Mouse (Mus musculus) erythroblast, embryonic 14.5 days (primary cell): Measurements from ENCODE around the gene Mras. TPM values are rescaled to one million over a fixed set of nuclear protein-coding genes. Genes with fewer than 3 reads are reported as not detected.

ENCODE experiments used
- H3K27me3 ChIP-seq: 2 replicates; pipeline ENCODE4 v1.6.1; 2012; ENCODE audit warnings: inconsistent platforms; ENCODE audit not compliant: control insufficient read depth
- H3K36me3 ChIP-seq: 2 replicates; pipeline ENCODE4 v1.6.1; 2012; ENCODE audit warnings: mild to moderate bottlenecking, inconsistent platforms; ENCODE audit not compliant: control insufficient read depth
- H3K4me1 ChIP-seq: 2 replicates; pipeline ENCODE4 v1.6.1; 2012; ENCODE audit warnings: inconsistent platforms; ENCODE audit not compliant: control insufficient read depth
- H3K4me3 ChIP-seq: replicated peaks from 2 replicates; pipeline ENCODE3; 2012; ENCODE audit warnings: moderate library complexity, mild to moderate bottlenecking, inconsistent platforms
- H3K9me3 ChIP-seq: 2 replicates; pipeline ENCODE4 v1.6.1; 2012; ENCODE audit warnings: low read length, inconsistent platforms, mixed read lengths; ENCODE audit not compliant: control insufficient read depth
- GATA1 ChIP-seq: IDR thresholded peaks from 2 replicates; pipeline ENCODE4 v1.6.1; 2012; ENCODE audit warnings: low read length, inconsistent platforms, mixed read lengths
- TAL1 ChIP-seq: IDR thresholded peaks from 3 replicates; pipeline ENCODE4 v1.6.1; 2012; ENCODE audit warnings: low read length, inconsistent platforms, mixed read lengths
- polyA plus RNA-seq: library from polyadenylated mRNA; stranded (reverse); fragments of >175 nt; gene quantifications from 2 replicates; pipeline ENCODE4 v1.2.3, GENCODE M21; 2012

Gene Mras
- polyA plus RNA-seq, 1 experiment = not detected

DNA sequence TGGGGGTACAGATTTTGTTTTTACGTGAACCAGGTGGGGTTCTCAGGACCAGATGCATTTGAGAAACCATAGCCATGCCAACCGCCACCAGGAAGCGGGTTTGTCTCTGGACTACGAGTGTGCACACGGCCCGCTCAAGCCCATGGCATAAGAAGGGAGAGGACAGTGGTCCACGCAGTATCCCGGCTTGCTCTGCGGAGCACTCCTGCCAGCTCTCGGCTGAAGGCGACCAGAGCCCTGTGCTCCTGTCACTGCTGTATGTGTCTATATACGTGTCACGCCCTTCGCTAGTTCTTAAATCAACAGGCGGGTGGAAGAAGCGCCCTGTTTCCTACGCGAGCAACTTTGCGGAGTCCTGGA, 79.6 kb downstream of the Mras start:
- TF ChIP-seq GATA1 (no peak), TAL1 (no peak)
- no peaks in the 10 kb centered on the region for H3K9me3 ChIP-seq
- H3K4me3 ChIP-seq = no peak overlapping the region
- H3K27me3 ChIP-seq = peaks cover 47% of the 10 kb centered on the region
- no peaks in the 10 kb centered on the region for H3K36me3 ChIP-seq
- H3K4me1 ChIP-seq = no peaks in the 10 kb centered on the region; the same call in 1 of the 2 replicates

DNA sequence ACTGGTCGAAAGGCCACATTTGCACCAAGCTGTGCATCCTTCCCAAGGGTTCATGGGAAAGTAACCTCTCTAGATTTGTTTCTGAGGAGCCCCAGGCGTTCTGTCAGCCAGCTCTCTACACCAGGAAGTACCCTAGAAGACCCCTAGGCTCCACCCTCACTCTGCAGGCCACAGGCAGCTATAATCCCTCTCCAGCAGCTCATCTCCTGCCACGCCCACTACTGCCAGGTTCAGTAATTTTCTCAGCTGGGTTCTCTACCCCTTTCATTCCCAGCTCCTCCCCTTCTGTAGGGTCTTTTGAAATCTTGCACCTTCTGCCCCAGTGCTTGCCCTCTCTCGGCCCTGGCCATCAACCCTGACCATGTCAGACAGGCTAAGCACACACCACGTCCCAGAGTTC, 81.2 kb downstream of the Mras start:
- Histone ChIP-seq H3K4me3 (no peak overlapping the region), H3K4me1 (no peaks in the 10 kb centered on the region; the same call in 1 of the 2 replicates), H3K9me3 (no peaks in the 10 kb centered on the region), H3K27me3 (peaks cover 47% of the 10 kb centered on the region), H3K36me3 (no peaks in the 10 kb centered on the region)
- TF ChIP-seq TAL1 (no peak), GATA1 (no peak)

DNA sequence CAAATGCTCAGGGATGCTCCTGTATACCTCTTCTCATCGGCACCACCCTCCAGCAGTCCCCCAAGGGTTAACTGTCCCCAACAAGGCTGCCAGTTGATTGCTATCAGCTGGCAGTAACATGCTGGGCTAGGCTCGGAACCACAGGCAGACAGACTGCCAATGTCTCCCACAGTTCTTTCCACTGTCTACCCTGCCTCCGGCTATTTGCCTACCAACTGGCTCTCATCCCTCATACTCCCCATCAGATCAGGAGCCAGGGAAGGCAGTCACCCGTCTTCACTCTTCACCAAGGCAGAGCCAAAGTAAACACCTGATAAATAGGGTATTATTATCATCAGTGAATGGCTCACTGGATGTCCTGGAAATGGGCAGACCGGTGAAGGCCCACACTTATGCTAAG, 82.4 kb downstream of the Mras start:
- TF ChIP-seq GATA1 (no peak), TAL1 (no peak)
- Histone ChIP-seq H3K36me3 (no peaks in the 10 kb centered on the region), H3K27me3 (peaks cover 44% of the 10 kb centered on the region), H3K9me3 (no peaks in the 10 kb centered on the region), H3K4me3 (no peak overlapping the region), H3K4me1 (no peaks in the 10 kb centered on the region; the same call in 1 of the 2 replicates)

DNA sequence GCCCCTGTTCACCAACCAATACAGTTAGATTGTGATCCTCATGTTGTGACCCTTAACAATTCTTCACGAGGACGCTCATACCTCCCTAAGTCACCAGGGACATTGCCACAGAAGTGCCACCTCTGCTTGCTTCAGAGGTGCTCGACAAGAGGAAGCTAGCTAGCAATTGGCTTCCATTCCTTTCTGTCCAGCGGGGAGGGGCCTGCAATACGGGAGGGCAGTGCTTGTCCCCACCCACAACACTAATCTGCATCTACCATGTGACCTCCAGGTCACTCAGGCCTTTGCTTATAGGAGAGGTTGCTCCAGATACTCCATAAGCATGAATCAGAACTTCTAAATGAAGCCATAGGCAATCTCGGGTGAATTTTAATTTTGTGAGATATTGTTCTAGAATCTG, 83.8 kb downstream of the Mras start:
- Histone ChIP-seq H3K4me1 (no peaks in the 10 kb centered on the region; the same call in 1 of the 2 replicates), H3K36me3 (no peaks in the 10 kb centered on the region), H3K4me3 (no peak overlapping the region), H3K27me3 (peaks cover 30% of the 10 kb centered on the region), H3K9me3 (no peaks in the 10 kb centered on the region)
- TF ChIP-seq GATA1 = no peak
- TF ChIP-seq TAL1 = no peak

DNA sequence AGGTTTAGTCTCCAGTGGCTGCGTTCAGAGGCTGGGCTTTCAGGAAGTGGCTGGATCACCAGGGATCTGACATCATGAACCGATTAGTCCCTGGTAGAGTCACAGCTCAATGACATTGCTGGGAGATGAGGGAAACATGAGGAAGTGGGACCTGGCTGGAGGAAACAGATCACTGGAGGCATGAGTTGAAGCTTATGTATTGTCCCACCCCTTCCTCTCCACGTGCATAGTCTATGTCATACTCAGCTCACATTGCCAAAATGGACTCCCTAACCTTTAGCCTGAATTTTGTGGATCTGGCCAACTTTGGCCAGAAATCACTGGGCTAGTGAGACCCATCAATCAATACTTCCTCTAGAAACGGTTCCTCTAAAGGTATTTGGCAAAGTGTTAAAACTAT, 84.2 kb downstream of the Mras start:
- Histone ChIP-seq H3K4me3 (no peak overlapping the region), H3K9me3 (no peaks in the 10 kb centered on the region), H3K36me3 (no peaks in the 10 kb centered on the region), H3K4me1 (no peaks in the 10 kb centered on the region; the same call in 1 of the 2 replicates), H3K27me3 (peaks cover 26% of the 10 kb centered on the region)
- TF ChIP-seq GATA1 = no peak
- TF ChIP-seq TAL1 = no peak

DNA sequence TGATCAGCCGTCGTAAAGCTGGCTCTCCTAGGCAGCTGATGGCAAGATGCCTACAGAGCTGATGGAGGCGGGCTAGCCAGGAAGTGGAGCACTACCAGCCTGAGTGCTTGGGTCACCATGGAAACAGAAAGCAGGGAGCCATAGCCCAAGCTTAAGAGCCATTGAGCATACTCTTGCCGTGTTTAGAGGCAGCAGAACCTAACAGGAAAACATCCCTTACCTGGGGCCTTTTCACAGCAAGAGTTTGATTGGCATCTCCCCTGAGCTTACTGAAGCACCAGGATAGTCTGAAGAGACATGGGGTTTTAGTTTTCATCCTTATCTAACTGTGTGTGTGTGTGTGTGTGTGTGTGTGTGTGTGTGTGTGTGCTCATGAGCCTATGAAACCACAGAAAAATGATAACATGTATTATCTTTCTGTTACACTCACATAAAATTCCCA, 91.8 kb downstream of the Mras start:
- no peaks in the 10 kb centered on the region for H3K9me3 ChIP-seq
- H3K27me3 ChIP-seq = no peaks in the 10 kb centered on the region
- H3K4me1 ChIP-seq = peaks cover 5% of the 10 kb centered on the region
- TF ChIP-seq TAL1 = no peak
- TF ChIP-seq GATA1 = no peak
- H3K36me3 ChIP-seq = no peaks in the 10 kb centered on the region
- no peak overlapping the region for H3K4me3 ChIP-seq

DNA sequence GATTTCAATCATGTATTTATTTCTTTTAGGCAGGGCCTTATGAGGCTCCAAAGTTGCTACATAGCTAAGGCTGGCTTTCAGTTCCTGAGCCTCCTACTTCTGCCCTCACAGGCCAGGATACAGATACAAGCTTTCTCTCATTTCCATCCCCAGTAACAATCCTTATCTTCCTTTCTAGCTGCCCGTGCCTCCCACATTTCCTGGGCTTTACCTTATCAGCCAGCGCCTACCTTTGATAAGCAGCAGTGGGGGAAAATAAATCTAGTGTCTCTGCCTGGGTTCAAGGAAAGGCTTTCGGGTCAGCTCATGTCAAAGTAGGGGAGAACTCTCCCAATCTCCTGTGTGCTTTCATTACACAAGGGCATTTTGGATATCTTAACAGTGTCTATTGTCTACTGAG, 95.6 kb downstream of the Mras start:
- H3K27me3 ChIP-seq = no peaks in the 10 kb centered on the region
- no peak overlapping the region for H3K4me3 ChIP-seq
- H3K36me3 ChIP-seq = no peaks in the 10 kb centered on the region
- no peaks in the 10 kb centered on the region for H3K9me3 ChIP-seq
- TF ChIP-seq TAL1 = no peak
- no peak for TF ChIP-seq GATA1
- H3K4me1 ChIP-seq = peaks cover 5% of the 10 kb centered on the region

DNA sequence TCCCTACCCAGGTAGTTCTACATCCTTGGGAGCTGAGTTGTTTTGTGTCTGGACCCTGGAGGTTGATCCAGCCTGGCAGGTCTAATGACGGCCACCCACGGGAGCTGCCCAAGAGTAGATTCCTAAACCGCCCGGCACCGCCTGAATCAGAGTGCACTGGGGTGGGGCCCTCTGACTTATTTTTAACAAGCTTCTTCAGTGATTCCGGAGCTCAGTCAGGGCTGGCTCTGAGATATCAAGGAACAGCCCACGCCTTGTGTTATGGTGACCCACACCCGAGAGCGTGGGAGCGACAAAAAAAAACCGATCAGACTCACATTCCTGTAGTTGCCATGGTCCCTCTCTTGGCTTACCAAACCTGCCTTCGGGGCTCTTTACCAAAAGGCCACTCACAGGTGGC, 97.1 kb downstream of the Mras start:
- TF ChIP-seq GATA1 (no peak), TAL1 (no peak)
- H3K4me1 ChIP-seq = peaks cover 2% of the 10 kb centered on the region
- H3K36me3 ChIP-seq = no peaks in the 10 kb centered on the region
- no peak overlapping the region for H3K4me3 ChIP-seq
- H3K27me3 ChIP-seq = no peaks in the 10 kb centered on the region
- no peaks in the 10 kb centered on the region for H3K9me3 ChIP-seq

DNA sequence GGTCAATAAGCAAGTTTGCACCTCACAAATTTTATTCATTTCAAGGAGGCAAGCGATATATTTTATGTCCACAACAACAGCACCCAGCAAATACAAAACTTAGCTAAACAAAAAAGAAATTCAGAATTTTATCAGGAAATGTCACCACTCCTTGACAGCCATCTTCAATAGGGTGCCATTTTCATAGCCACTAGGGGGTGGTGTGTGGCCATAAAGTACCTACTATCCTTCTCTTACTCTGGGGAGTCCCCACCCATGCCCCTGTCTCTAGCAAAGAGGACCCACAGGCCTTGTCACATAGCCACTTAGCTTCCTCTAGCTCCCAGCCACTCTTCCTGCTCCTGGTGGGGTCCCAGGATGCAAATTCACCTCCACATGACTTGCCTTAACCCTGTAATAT, 98.0 kb downstream of the Mras start:
- H3K4me1 ChIP-seq = peaks cover 2% of the 10 kb centered on the region; the same call in 1 of the 2 replicates
- H3K27me3 ChIP-seq = no peaks in the 10 kb centered on the region
- TF ChIP-seq TAL1 (no peak), GATA1 (no peak)
- no peaks in the 10 kb centered on the region for H3K9me3 ChIP-seq
- no peaks in the 10 kb centered on the region for H3K36me3 ChIP-seq
- H3K4me3 ChIP-seq = no peak overlapping the region

DNA sequence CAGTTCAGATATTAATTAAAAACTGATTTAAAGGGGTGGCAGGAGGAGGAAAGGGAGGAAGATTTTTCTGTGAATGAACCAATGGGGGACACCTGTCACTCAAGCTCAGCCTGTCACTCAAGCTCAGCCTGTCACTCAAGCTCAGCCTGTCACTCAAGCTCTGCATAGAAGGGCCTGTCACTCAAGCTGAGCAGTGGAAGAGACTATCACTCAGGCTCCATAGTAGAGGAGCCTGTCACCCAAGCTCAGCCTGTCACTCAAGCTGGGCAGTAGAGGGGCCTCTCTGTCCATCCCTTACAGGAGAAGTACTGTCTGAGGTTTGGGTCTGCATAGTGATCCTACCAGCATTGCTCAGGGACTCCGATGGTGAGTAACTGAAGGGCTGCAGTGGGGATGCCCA, 98.9 kb downstream of the Mras start:
- Histone ChIP-seq H3K36me3 (no peaks in the 10 kb centered on the region), H3K4me3 (no peak overlapping the region), H3K9me3 (no peaks in the 10 kb centered on the region), H3K27me3 (no peaks in the 10 kb centered on the region), H3K4me1 (peaks cover 2% of the 10 kb centered on the region; the same call in 1 of the 2 replicates)
- no peak for TF ChIP-seq GATA1

DNA sequence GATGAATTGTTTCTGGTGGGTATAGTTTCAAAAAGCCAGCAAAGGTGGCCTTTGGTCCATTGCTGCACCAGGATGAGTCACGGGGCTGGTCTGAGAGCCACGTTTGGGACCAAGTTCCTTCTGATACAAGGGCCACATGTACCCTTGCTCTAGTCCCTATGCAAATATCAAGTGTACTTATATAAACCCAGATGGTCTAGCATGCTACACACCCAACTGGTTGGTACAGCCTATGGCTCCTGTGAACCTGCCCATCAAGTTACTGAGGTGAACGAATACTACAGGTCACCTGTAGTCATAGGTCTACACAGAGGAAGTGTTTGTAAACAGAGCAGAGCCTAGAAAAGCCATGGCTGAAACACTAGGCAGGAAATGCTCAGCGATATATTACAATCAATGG, 100.6 kb downstream of the Mras start:
- peaks cover under 1% of the 10 kb centered on the region; the same call in 1 of the 2 replicates for H3K4me1 ChIP-seq
- TF ChIP-seq TAL1 (no peak), GATA1 (no peak)
- H3K4me3 ChIP-seq = no peak overlapping the region
- H3K27me3 ChIP-seq = no peaks in the 10 kb centered on the region
- no peaks in the 10 kb centered on the region for H3K9me3 ChIP-seq
- H3K36me3 ChIP-seq = no peaks in the 10 kb centered on the region

Other genes starting within 250 kb of the Mras start
- not detected in 2 replicates for gene Faiml, start 200.1 kb downstream of the Mras start, polyA plus RNA-seq
- gene Cep70, start 194.0 kb downstream of the Mras start, polyA plus RNA-seq = 0.19 and 0.29 TPM in 2 replicates
- gene Esyt3, start 78.8 kb downstream of the Mras start, polyA plus RNA-seq = not detected in 2 replicates
- gene Nme9, start 14.1 kb upstream of the Mras start, polyA plus RNA-seq = not detected in 2 replicates
- 0.19 and 0.24 TPM in 2 replicates for gene Armc8, start 131.5 kb upstream of the Mras start, polyA plus RNA-seq
- 2.1 TPM in 2 replicates for gene Dbr1, start 138.4 kb upstream of the Mras start, polyA plus RNA-seq
- not detected in 2 replicates for gene A4gnt, start 175.1 kb upstream of the Mras start, polyA plus RNA-seq
- 0.02 TPM in 1 of 2 replicates, not detected in the other for gene Dzip1l, start 192.1 kb upstream of the Mras start, polyA plus RNA-seq